Mouse (Mus musculus): Measurements from ENCODE around the gene Theg.

DNA sequence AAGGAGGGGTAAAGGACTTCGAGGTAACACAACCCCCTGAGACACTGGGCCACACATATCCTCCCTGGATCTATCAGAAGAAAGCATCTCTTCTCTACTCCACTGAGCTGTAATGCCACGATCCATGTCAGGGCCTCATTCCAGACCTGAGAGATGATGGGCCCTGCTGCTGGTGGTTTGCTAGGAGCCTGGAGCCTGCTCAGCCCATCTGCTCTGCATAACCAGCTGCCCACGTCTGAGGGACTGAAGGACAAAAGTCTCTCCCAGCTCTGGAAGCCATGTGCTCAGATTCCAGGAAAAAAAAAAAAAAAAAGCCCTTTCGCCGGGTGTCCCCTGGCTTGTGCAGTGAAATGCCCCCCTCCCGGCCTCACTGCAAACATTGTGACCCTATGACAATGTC lies 11.4 kb downstream of the Theg start:
- no peak for TF ChIP-seq EP300 (IDR thresholded peaks at IDR 0.05)
- TF ChIP-seq CTCF (IDR thresholded peaks at IDR 0.05): no peak

Data from lung, postnatal 0 days (tissue).